Mouse (Mus musculus) right cerebral cortex, postnatal 14 days (tissue): ENCODE data around the gene AI837181.

Experiments used
- DNase-seq: peaks from one replicate; pipeline ENCODE4 v3.0.0; 2022

The AI837181 gene

DNA sequence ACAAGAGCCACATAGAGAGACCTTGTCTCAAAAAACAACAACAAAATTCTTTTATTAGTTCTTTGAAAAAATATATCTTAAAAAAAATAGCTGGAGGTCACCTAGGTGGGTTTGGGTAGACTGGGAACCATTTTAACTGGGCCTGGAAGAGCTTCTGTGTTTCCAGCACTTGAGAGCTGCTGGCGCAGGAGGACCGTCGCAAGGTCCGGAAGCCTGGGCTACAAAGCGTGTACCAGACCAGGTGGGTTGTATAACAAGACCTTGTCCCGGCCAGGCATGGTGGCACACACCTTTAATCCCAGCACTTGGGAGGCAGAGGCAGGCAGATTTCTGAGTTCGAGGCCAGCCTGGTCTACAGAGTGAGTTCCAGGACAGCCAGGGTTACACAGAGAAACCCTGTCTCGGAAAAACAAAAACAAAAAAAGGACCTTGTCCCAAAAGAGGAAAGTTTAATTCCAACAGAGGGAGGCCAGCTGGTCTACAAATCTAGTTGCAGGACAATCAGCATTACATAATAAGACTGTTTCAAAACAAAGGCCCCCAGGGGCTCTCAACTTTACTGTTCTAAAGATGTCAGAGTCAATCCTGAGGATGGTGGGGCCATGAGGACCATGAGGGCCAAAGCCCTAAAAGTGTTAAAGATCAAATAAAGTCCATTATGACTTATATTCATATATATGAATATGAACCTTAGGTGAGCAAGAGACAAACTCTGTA, 6.0 kb upstream of the AI837181 start:
- DNase-seq = no peak

DNA sequence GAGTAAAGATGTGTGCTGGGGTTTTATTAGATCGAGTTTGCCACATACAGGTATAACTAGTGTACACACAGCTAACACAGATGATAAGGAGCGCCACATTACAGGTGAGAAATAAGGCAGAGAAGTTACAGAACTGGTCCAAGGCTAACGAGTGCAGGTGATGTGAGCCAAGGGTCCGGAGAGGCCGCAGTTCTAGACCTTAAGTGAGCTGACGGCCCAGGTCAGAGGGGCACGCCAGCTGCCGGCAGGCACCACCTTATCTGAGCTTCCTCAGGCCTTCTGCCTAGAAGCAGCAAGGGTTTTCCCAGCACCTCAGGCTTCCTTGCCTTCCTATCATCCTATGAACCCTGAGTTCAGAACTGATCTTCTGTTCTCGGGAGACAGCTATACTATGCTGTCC, 5.3 kb upstream of the AI837181 start:
- no peak for DNase-seq

DNA sequence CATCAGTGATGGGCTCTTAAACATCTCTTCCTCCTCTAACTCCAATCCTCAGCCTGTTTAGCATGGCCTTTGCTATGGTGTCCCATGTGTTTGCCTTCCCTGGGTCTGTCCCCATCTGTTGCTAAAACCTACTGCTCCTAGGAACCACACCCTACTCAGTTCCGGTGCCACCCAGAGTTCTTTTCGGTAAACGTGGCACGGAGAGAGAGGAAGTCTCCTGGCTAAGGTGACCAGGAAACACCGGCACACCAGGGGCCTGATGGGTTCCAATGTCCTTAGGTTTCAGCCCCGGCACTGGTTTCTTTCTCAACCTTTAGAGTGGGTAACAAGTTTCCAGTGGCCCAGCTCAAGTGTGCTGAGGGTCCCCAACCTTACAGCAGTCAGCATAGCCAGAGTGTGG, 4.4 kb upstream of the AI837181 start:
- no peak for DNase-seq

DNA sequence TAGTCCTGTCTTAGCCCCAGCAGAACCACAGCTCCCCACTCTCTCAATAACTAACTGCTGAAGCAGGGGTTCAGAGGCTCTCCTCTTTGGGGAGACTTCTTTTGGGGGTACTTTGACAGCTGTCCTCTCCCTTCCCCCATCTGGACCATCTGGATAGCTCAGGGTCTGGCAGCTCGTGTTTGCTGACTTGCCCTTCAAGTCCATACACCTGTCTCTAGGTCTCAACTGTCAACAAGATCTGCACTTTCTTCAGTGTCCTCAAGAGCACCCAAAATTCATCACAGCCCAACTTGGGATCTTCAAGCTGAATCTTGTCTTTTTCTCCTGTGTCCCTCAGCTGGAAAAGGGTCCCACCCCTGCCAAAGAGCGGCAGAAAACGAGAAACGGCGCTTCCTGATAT, 3.2 kb upstream of the AI837181 start:
- DNase-seq = no peak

DNA sequence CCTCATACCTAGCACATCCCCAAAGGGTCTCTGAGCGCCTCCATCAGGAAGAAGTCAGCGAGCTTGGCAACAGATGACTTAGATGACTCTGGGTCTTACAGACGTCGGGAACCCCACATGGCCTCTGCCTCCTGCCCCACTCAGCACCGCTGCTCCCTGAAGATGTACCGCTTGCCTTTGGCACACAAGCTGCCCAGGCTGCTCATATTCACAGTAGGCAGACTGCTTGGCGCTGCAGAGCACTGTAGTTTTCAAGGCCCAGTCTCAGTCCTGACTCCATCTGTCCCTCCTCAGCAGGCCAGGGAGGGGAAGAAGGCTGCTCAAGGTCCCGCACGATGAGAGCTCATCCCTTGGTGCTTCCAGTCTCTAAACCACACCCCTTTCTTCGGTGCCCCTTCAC, 2.7 kb upstream of the AI837181 start:
- DNase-seq = no peak

DNA sequence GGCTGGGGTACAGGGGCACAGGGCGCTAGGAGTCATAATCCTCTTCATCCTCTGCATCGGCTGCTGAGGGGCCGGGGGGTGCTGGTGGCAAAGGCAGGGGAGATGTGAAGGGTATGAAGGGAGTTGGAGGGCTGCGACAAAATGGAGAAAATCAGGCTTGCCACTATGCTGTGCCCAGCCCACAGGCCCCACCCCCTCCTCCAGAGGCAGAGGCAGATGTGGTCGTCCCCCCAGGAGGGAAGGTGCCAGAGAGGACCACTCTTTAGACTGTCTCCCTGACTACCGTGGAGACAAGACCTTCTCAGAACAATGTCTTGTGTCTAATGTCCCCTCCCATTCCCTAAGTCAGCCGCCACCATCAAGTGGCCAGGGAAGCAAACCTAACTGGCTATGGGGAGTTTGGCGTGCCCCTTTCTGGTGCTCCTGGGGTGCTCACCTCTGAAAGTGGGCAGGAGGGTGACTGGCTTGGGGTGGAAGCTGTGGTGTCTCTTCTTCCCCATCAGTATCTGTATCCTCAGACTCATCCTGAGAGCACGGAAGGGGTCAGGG, 2.0 kb upstream of the AI837181 start:
- no peak for DNase-seq

DNA sequence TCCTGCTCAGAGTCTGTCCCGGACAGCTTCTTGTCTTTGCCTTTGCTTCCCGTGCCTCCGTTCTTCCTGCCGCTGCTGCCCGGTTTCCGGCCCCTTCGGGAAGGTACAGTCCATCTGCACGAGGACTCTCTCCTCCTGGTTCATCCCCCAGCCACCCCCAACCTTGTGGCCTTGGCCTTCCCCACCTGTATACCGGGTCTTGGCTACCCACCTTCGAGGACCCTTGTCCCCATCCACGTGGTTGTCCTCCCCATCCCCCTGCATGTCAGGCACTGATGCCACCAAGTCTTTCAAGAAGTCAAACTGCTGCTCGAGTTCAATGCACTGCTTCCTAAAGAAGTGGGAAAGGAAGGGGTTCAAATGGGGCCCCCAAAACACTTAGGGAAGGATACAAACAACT, 1.4 kb upstream of the AI837181 start:
- DNase-seq = no peak

DNA sequence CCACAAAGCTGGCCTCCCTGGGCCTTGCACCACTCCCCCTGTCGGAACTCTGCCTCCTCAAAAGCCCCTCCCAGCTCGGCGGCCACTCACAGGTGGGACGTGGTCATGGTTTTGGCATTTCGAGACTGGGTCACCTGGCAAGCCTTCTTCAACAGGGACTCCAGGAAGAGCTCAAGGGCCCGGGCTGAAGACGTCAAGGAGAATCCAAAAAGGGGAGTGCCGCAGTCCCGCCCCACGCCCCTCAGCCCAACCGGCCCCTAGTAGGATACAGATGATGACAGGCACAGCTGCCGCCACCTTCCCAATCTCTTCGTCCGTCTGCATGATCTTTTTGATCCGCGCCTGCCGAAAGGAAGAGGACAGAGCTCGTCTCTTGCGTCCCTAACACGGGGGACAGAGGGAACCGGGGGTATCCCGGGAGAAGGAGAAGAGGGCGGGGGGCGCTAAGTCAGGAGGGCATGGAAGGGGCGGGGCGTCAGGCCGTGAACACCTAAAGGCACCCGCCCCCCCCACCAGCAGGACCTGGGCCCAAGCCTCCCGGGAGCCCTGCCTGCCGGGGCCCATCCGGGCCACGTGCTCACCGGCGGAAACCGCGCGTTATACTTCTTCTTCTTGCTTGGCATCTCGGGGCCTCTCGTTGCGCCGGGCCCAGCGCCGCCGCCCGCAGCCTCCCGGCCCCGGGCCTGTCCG, 707 bp upstream of the AI837181 start:
- peak; percentile 63 for DNase-seq

DNA sequence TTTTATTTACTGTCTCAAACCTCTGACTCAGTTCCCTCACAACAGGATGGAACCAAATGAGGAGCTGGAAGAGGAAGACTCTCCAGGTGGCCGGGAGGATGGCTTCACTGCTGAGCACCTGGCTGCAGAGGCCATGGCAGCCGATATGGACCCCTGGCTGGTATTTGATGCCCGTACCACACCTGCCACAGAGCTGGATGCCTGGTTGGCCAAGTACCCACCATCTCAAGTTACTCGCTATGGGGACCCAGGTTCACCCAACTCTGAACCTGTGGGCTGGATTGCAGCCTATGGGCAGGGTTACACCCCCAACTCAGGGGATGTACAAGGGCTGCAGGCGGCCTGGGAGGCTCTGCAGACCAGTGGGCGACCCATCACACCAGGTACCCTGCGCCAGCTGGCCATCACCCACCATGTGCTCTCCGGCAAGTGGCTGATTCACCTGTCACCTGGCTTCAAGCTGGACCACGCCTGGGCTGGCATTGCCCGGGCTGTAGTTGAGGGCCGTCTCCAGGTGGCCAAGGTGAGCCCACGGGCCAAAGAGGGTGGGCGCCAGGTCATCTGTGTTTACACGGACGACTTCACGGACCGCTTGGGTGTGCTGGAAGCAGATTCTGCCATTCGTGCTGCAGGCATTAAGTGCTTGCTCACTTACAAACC, 1.1 kb downstream of the AI837181 start:
- no peak for DNase-seq

DNA sequence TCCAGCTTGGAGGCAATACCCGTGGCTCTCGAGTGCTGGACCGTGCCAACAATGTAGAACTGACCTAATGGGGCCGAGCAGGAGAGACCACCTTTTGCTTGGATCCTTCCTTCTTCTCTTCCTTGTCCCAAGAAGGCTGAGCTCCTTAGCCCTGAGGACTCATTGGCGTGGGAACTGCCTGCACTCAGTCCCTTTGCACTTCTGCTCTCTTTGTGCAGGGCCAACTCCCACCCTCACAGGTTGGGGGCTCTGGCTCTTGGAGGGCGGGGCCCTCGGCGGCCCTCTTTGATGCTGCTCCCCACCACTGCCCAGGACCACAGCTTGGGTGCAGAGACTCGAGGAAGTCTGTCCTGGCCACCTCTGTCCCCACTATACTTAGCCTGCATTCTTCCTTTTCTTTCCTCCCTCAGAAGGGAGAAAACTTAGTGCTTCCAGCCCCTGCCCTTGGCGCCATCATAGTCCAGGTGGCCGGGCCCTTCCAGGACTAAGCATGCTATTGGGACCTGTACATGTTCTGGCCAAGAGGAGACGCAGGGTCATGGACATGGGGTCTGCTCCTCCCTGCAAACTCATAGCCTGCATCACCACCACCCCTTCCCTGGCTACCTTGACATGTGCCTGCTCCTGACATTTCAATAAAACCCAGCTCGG, 1.8 kb downstream of the AI837181 start:
- DNase-seq = no peak

DNA sequence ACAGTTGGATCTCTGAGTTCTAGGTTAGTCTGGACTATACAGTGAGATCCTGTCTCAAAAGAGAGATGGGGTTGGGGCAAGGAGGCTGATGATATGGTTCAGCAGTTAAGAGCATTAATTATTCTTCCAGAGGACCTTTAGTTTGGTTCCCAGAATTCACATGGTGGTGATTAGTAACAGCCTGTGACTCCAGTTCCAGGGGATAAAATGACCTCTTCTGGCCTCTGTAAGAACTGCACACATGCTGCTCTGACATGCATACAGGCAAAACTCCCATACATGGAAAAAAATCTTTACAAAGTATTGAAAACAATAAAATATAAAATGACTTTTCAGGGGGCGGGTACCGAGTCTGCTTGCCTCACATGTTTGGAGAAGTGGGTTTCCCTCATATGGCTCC, 3.1 kb downstream of the AI837181 start:
- DNase-seq = no peak

DNA sequence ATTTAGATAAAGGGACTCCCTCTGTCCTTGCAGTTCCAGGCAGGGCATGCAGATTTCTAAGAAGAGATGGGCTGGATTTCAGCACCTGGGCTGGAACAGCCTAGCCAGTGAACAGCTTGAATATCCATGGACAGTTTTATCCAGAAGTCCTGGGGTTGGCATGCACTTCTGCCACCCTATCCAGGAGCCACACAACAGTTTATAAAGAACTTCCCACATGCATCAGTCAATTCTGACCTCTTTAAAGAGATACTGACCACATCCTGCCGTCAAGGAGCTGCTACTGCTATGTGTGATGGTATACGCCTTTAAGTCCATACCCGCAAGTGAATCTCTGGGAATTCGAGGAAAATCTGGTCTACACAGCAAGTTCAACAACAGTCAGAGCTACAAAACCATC, 4.3 kb downstream of the AI837181 start:
- DNase-seq = no peak

DNA sequence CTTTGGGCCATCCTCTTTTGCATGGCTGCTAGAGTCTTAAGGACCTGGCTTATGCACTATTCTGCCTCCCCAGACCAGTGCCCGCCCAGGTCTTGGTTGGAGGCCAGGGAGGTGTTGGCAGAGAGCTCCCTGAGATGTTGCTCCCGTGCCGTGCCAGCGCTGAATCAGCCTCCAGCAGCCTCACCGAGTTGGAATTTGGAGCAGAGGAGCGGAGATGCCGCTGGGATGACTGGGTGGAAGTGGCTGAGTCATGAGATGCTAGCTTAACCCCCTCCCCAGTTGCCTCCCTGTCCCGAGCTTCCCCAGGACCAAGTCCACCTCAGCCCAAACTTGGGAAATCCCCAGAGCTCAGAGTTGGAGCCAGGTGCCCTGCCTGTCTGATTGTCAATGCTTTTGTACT, 4.9 kb downstream of the AI837181 start:
- DNase-seq = peak; percentile 19

DNA sequence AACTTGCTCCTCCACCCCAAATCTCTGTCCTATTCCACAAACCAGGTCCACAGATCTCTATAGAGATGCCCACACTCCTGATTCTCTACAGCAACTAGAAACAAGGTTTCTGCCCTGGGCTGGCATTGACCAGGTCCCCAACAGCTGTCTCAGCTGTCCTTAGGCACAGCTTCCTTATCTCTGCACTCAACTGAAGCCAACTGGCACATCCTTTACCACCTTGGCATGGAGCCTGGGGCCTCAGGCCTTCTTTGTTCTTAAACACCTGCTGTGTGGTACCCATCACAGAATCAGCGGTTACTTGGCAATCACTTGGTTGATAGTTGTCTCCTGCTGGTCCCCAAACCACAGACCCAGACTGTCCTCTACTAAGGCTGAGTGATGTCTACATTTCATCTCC, 5.5 kb downstream of the AI837181 start:
- no peak for DNase-seq

DNA sequence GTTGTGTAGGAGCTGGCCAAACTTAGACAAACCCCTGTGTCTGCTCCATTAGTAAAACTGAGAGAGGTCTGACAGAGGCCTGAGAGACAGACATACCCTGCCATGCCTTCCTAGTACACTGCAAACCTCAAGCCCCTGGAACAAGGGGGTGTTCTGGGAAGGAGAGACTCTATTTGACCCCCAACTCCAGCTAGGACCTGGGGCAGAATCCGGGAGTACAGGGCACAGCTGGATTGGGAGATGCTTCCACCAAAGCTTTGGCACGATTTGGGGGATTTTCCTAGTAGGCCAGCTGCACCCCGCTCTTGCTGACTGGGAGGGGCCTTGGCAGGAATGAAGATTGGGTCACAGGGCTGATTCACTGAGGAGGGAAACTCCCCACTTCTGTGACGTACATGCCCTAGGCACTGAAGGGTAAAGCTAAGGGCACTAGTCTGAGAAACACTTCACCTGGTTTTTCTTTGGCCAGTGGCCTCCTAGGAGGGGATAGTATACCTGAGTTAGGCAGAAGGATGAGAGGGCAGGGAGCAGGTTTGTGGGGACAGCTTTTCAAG, 7.0 kb downstream of the AI837181 start:
- DNase-seq = no peak

DNA sequence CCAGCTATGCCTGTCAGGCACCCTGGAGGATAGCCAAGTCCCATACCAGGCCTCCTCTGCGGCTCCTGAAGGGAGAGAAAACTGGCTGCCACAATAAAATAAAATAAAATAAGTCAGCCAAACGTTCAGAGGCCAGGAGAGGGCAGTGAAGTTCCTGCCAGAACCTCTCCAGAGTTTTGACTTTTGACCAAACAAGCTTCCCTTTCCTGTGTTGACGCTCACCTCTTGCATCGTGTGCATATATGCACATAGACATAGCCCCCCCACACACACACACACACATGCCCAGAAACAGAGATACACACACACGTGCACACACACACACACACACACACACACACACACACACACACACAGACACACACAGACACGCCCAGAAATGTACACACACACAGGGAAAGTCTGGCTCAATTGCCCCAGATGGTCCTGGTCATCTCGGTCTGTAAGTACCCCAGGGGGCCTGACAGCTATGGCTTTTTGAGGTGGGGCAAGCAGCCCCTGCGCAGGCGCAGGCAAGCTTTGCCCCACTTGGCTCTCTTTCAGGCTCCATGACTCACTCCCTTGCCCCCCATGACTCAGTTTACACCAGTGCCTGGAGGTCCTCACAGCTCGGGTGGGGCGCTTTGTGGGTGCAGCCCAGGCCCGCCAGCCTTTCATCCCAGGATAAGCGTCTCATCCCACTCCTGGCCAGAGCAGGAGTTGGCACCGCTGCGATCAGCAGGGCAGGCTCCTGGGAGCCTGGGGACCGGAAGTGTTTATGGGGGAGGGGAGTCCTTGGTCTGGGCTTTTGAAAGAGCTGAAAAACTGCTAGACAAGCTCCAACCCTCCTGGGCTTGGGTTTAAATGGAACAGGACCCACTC, 8.3 kb downstream of the AI837181 start:
- DNase-seq = no peak

DNA sequence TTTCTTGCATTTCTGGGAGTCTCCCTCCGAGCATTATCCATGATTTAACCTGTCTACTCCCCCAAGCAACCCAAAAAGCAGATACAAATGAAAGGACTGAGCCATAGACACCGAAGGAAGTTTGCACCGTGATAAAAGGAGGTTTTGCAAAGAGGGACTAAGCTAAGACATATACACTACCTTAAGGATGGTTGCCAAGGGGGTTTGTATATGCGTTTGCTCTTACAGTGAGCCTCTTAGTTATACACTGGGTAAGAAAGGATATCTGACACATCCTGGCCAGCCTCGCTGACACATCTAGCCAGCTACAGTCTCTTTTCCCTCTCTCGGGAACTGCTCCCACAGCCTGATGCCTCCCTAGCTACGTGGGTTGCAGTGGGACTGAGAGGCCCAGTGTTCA, 9.0 kb downstream of the AI837181 start:
- DNase-seq = no peak

DNA sequence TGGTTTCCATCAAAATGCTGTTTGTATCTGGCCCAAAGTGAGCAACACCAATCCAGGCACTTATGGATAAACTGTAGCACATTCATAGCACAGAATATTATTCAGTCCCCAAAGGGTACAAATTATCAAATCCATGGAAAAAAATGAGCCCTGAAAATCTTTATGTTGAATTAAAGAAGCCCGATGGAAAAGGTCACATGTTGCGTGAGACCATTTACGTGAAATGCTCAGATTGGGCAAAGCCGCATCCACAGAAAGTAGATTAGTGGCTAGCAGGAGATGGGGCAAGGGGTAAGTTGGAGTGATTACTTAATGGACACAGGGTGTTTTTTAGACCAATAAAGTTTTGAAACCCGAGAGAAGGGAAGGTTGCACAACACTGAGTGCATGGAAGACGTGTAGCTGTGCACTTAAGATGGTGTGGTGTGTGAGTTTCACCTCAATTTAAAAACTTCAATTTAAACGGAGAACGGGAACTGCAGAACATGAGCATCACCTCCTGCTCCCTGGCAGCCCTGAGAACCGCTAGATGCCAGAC, 19.5 kb downstream of the AI837181 start:
- no peak for DNase-seq

DNA sequence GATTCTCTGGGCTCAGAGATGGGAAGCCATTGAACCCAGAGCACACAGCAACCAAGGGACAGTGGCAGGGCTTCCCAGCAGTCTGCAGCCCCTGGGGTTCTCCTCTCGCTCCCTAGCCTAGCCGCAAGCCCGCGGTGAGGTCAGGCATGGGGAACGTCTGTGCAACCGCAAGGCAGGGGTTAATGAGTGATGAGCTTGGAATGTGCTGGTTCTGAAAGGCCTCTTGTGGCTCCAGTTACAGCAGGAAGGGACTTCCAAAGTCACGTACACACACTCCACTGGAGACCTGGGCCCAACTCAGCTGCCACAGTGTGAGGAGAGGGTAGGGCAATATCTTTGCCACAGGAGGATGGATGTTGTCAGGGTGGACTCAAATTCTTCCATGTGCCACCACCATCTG, 20.0 kb downstream of the AI837181 start:
- DNase-seq = no peak

DNA sequence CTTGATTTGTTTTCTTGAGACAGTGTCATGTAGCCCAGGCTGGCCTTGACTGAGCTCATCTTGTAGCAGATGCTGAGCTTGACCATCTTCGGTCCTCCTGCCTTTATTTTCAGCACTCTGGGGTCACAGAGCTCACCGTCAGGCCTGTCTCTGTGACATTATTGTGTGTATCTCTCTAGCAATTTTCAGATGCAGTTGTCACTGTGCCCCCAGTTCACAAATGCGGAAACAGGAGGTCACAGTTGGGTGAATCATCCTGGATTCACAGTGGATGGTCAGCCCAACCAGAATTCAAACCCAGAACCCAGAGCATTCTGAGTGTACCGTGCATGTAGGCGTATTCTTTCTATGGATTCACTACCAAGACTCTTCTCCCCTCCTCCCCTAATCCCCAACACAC, 20.8 kb downstream of the AI837181 start:
- DNase-seq = no peak

DNA sequence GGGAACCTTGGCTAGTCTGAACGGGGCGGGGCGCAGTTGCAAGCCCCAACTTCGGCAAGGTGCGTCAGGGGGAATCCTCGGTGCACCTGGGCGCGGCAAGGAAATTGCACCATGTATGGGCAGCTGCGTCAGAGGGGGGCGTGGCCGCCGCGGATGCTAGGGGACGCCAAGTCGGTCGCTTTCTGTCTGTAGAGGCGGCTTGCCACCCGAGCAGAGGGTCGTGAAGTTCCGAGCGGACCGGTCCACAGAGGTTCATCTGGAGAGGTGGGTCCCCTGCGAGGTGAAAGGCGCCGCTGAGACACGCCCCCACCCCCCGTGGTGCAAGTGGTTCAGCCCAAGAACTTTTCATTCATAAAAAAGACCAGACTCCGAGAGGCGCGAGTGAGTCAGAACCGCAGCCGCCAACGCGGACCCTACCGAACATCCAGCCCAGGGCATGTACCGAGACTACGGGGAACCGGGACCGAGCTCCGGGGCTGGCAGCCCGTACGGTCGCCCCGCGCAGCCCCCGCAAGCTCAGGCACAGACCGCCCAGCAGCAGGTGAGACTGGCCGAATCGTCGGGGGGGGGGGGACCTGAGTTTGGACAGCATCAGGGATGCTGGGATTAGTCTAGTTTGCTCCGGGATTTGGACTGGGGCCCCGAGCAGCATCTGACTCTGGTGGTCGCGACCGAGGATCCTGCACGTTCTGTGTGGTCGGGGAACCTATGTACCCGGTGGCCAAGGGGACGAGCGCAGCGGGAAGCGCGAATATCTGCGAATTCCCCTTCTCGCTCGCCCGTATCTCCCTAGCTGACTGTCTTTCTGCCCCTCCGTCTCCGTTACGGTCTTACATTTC, 22.8 kb downstream of the AI837181 start, which contains the start of gene Fosl1:
Fosl1 (plus strand) TSS at position 33 of the 839 bp plus-strand sequence.
- peak; percentile 66 for DNase-seq
